Mouse (Mus musculus): ENCODE results near the gene Sowahd.

Gene Sowahd

DNA sequence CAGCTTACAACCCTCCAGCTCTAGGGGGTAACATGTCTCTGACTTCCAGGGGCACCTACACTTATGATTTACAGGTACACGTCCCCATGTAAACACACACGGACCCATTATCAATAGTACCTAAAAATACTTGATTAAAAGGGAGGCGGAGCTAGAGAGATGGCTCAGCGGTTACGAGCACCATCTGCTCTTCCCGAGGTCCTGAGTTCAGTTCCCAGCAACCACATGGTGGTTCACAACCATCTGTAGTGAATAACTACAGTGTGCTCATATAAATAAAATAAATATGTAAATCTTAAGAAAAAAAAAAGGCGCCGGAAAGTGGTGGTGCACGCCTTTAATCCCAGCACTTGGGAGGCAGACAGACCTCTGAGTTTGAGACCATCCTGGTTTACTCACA lies 37.0 kb downstream of the Sowahd start:
- in situ Hi-C loops (cut with MboI; ENCODE audit: unreplicated experiment in 2 of 2) = no loop called here

GRCm38 (mm10) chrX:37088778-37089177 lies 40.1 kb downstream of the Sowahd start:
- in situ Hi-C loops (cut with MboI; ENCODE audit: unreplicated experiment in 2 of 2) = no loop called here

DNA sequence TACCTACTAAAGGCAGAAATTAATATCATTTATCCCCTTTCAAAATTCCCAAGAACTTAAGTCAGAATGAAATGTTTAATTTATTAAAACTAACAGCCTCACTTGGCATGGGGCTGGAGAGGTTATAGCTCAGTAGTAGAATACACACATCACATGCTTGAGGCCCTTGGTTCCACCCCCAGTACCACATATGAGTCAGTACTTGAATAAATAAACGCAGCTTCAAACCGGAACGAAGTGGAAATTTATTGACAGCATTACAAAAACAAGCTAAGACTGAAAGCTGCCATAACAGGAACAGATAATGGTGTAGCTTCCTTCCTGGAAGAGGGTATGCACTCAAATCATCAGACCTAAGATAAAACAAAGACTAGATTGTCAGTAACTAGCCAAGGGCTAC lies 42.8 kb downstream of the Sowahd start:
- in situ Hi-C loops (cut with MboI; ENCODE audit: unreplicated experiment in 2 of 2) = loop anchor here in 1 of 2 experiments (10.0 kb wide), 1 partner anchor 63 kb away; no protein-coding TSS in a partner anchor

GRCm38 (mm10) chrX:37095106-37095768 lies 46.6 kb downstream of the Sowahd start:
- in situ Hi-C loops (cut with MboI; ENCODE audit: unreplicated experiment in 2 of 2) = loop anchor here in 1 of 2 experiments (10.0 kb wide), 1 partner anchor 60 kb away; no protein-coding TSS in a partner anchor

DNA sequence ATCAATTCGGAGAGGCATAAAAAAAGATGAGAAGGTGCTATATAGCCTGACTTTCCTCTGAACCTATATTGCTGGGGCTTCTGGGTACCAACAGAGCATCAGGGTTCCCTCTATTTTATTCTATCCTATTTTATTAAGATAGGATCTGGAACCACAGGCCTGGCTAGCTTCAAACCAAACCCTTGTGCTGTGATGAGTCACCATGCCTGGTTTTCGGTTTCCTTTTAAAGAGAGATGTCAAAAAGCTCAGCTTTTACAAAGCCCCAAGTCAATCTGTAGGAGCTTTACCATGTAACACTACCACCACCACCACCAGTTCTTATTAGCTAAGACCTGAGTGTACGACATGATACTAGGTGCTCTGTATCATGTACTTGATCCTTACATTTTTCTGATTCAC lies 50.0 kb downstream of the Sowahd start:
- in situ Hi-C loops (cut with MboI; ENCODE audit: unreplicated experiment in 2 of 2) = loop anchor here in 1 of 2 experiments (10.0 kb wide), 1 partner anchor 56 kb away; no protein-coding TSS in a partner anchor
